Mouse (Mus musculus): ENCODE data around the gene Gtf2ird2.

Gene Gtf2ird2

GRCm38 (mm10) chr5:134265890-134266289, 82.1 kb downstream of the Gtf2ird2 start:
- no peak for DNase-seq (ENCODE audit: inconsistent age in 2 of 2, low spot score in 1 of 2)

- DNase-seq (ENCODE audit: inconsistent age in 2 of 2, low spot score in 1 of 2), result no peak
These were observed 82.6 kb downstream of the Gtf2ird2 start for GRCm38 (mm10) chr5:134266404-134266803.

- no peak for DNase-seq (ENCODE audit: inconsistent age in 2 of 2, low spot score in 1 of 2)
These were observed 84.9 kb downstream of the Gtf2ird2 start for GRCm38 (mm10) chr5:134268751-134269150.

- no peak for DNase-seq (ENCODE audit: inconsistent age in 2 of 2, low spot score in 1 of 2)
These were observed 85.9 kb downstream of the Gtf2ird2 start for GRCm38 (mm10) chr5:134269751-134270150.

GRCm38 (mm10) chr5:134270566-134270965, 86.7 kb downstream of the Gtf2ird2 start:
- DNase-seq (ENCODE audit: inconsistent age in 2 of 2, low spot score in 1 of 2), result no peak

GRCm38 (mm10) chr5:134271421-134271820, 87.6 kb downstream of the Gtf2ird2 start:
- DNase-seq (ENCODE audit: inconsistent age in 2 of 2, low spot score in 1 of 2), result peak in 1 of 2 experiments; percentile 51

- no peak for DNase-seq (ENCODE audit: inconsistent age in 2 of 2, low spot score in 1 of 2)
These were observed 88.9 kb downstream of the Gtf2ird2 start for GRCm38 (mm10) chr5:134272761-134273160.

GRCm38 (mm10) chr5:134273761-134274160, 89.9 kb downstream of the Gtf2ird2 start:
- no peak for DNase-seq (ENCODE audit: inconsistent age in 2 of 2, low spot score in 1 of 2)

All from adrenal gland, adult (tissue).